Comparison of ENCODE assay signal across 8 mouse cellular contexts in genomic region chr2:4562826-4563225, GRCm38 (mm10).
DNase-seq lines count a peak whose midpoint lies in the region; ATAC-seq and TF ChIP-seq lines count a peak whose summit lies in the region.

No protein-coding gene starts in this region.

- WGBS in heart, embryonic 11.5 days (ENCODE audit: insufficient replicate concordance): 69% methylated on average over 5 of the region's 5 CpGs
- 57% methylated on average over 5 of the region's 5 CpGs for WGBS in liver, embryonic 13.5 days (ENCODE audit: insufficient replicate concordance)
- 28% methylated on average over 5 of the region's 5 CpGs for WGBS in thymus, adult 2 months

- ATAC-seq in heart, embryonic 11.5 days (replicated peaks; ENCODE audit: insufficient number of reproducible peaks, low FRiP score, low TSS enrichment): no peak
- ATAC-seq in liver, embryonic 13.5 days (ENCODE audit: low read depth): no peak

- no peak for TF ChIP-seq CTCF in thymus, adult 2 months (IDR thresholded peaks at IDR 0.05; ENCODE audit: borderline replicate concordance, control insufficient read depth, extremely low read depth, insufficient read depth, low read length, poor library complexity)

- H3K9me3 ChIP-seq in heart, embryonic 11.5 days (replicated peaks; ENCODE audit: control insufficient read depth, low read length): no peaks in the 10 kb centered on the region
- H3K9me3 ChIP-seq in liver, embryonic 13.5 days (replicated peaks): no peaks in the 10 kb centered on the region

- H3K4me3 ChIP-seq in heart, embryonic 11.5 days (ENCODE audit: low read depth, low read length): peak overlapping the region; percentile 54; the same call in 1 of the 2 replicates
- peak overlapping the region; percentile 73 for H3K4me3 ChIP-seq in liver, embryonic 13.5 days (replicated peaks)
- no peak overlapping the region for H3K4me3 ChIP-seq in thymus, adult 2 months (ENCODE audit: control insufficient read depth, insufficient read depth, low read length)

- no peak overlapping the region for H3K27ac ChIP-seq in heart, embryonic 11.5 days (ENCODE audit: low read depth, low read length)
- H3K27ac ChIP-seq in liver, embryonic 13.5 days: peak overlapping the region; percentile 99
- H3K27ac ChIP-seq in thymus, adult 2 months (ENCODE audit: control insufficient read depth, insufficient read depth, low read length): no peak overlapping the region; the same call in 1 of the 2 replicates

- intact Hi-C loops in heart, postnatal 36 days (cut with DNase I): no loop called here

- no peak for DNase-seq in heart, postnatal 36 days
- DNase-seq in spleen, adult 12 weeks (ENCODE audit: low spot score): peak; percentile 7
- DNase-seq in spleen, postnatal 10 days (ENCODE audit: low spot score in 2 of 2): no peak
- no peak for DNase-seq in liver, embryonic 13.5 days
- no peak for DNase-seq in thymus, adult 2 months
- no peak for DNase-seq in layer of hippocampus, adult 9-10 months (ENCODE audit: low spot score)
- DNase-seq in adrenal gland, postnatal 10 days: no peak

- no peaks in the 10 kb centered on the region for H3K27me3 ChIP-seq in heart, embryonic 11.5 days (ENCODE audit: control insufficient read depth, insufficient read depth, low read length)
- no peaks in the 10 kb centered on the region for H3K27me3 ChIP-seq in liver, embryonic 13.5 days
- H3K27me3 ChIP-seq in thymus, adult 2 months (ENCODE audit: control insufficient read depth, insufficient read depth, low read length): no peaks in the 10 kb centered on the region

- H3K9ac ChIP-seq in heart, embryonic 11.5 days (ENCODE audit: low read depth, low read length): no peak overlapping the region; the same call in 1 of the 2 replicates
- peak overlapping the region; percentile 90 for H3K9ac ChIP-seq in liver, embryonic 13.5 days

- peaks cover 36% of the 10 kb centered on the region for H3K4me1 ChIP-seq in heart, embryonic 11.5 days (ENCODE audit: control insufficient read depth, insufficient read depth, low read length)
- H3K4me1 ChIP-seq in liver, embryonic 13.5 days (replicated peaks): peaks cover 82% of the 10 kb centered on the region
- H3K4me1 ChIP-seq in thymus, adult 2 months (replicated peaks; ENCODE audit: control insufficient read depth, insufficient read depth, low read length): peaks cover 16% of the 10 kb centered on the region

- peaks cover 14% of the 10 kb centered on the region for H3K36me3 ChIP-seq in heart, embryonic 11.5 days (ENCODE audit: control insufficient read depth, insufficient read depth, low read length)
- H3K36me3 ChIP-seq in liver, embryonic 13.5 days: peaks cover 62% of the 10 kb centered on the region
- H3K36me3 ChIP-seq in thymus, adult 2 months (ENCODE audit: control insufficient read depth, insufficient read depth, low read length): 0 out of 2 replicates have a peak, but pooled peaks cover 3% of the 10 kb centered on the region

- no peak for TF ChIP-seq POLR2A in thymus, adult 2 months (IDR thresholded peaks at IDR 0.05; ENCODE audit: control insufficient read depth, extremely low read depth, insufficient read depth, low read length, poor library complexity)

- H3K4me2 ChIP-seq in heart, embryonic 11.5 days: peak overlapping the region; percentile 86
- peak overlapping the region; percentile 92 for H3K4me2 ChIP-seq in liver, embryonic 13.5 days
